Mouse (Mus musculus): Measurements from ENCODE around the gene Acacb.

- TF ChIP-seq GATA1 (IDR thresholded peaks at IDR 0.05; ENCODE audit: borderline replicate concordance, low read length) (no peak), FLI1 (IDR thresholded peaks at IDR 0.05; ENCODE audit: low read length) (no peak)
These were observed 93.4 kb downstream of the Acacb start for GRCm38 (mm10) chr5:114239737-114240136.
